Mouse (Mus musculus): ENCODE results near the gene Klhdc8a.
"Not testable (repeated sequence)": the region's sequence is repeated elsewhere in the genome, so short reads cannot be mapped to it uniquely, and the experiment has no call there.

Gene Klhdc8a

GRCm38 (mm10) chr1:132298425-132298800 is at the start of gene Klhdc8a:
TSS of gene Klhdc8a (plus strand) at chr1:132298626.
- peak; percentile 32 to 38 for DNase-seq (ENCODE audit: low spot score in 2 of 2)

- no peak for DNase-seq (ENCODE audit: low spot score in 2 of 2)
Observed at GRCm38 (mm10) chr1:132254467-132254866, 44.0 kb upstream of the Klhdc8a start.

- no peak for DNase-seq (ENCODE audit: low spot score in 2 of 2)
Observed at GRCm38 (mm10) chr1:132260331-132260730, 38.1 kb upstream of the Klhdc8a start.

GRCm38 (mm10) chr1:132261058-132261457 is 37.4 kb upstream of the Klhdc8a start:
- no peak for DNase-seq (ENCODE audit: low spot score in 2 of 2)

- no peak for DNase-seq (ENCODE audit: low spot score in 2 of 2)
Observed at GRCm38 (mm10) chr1:132263618-132264017, 34.8 kb upstream of the Klhdc8a start.

GRCm38 (mm10) chr1:132264577-132264976 is 33.8 kb upstream of the Klhdc8a start:
- DNase-seq (ENCODE audit: low spot score in 2 of 2), result no peak

GRCm38 (mm10) chr1:132265211-132265859 is 33.1 kb upstream of the Klhdc8a start:
- DNase-seq (ENCODE audit: low spot score in 2 of 2), result no peak

- no peak for DNase-seq (ENCODE audit: low spot score in 2 of 2)
Observed at GRCm38 (mm10) chr1:132265936-132266335, 32.5 kb upstream of the Klhdc8a start.

- DNase-seq (ENCODE audit: low spot score in 2 of 2), result no peak
Observed at GRCm38 (mm10) chr1:132266791-132267557, 31.5 kb upstream of the Klhdc8a start.

GRCm38 (mm10) chr1:132267959-132268358 is 30.5 kb upstream of the Klhdc8a start:
- DNase-seq (ENCODE audit: low spot score in 2 of 2), result no peak

GRCm38 (mm10) chr1:132268418-132269060 is 29.9 kb upstream of the Klhdc8a start:
- no peak for DNase-seq (ENCODE audit: low spot score in 2 of 2)

GRCm38 (mm10) chr1:132271237-132271636 is 27.2 kb upstream of the Klhdc8a start:
- no peak for DNase-seq (ENCODE audit: low spot score in 2 of 2)

- no peak for DNase-seq (ENCODE audit: low spot score in 2 of 2)
Observed at GRCm38 (mm10) chr1:132276694-132277093, 21.7 kb upstream of the Klhdc8a start.

GRCm38 (mm10) chr1:132277124-132277523 is 21.3 kb upstream of the Klhdc8a start:
- no peak for DNase-seq (ENCODE audit: low spot score in 2 of 2)

- not testable (repeated sequence) for DNase-seq (ENCODE audit: low spot score in 2 of 2)
Observed at GRCm38 (mm10) chr1:132280636-132281035, 17.8 kb upstream of the Klhdc8a start.

- no peak for DNase-seq (ENCODE audit: low spot score in 2 of 2)
Observed at GRCm38 (mm10) chr1:132281523-132282176, 16.8 kb upstream of the Klhdc8a start.

GRCm38 (mm10) chr1:132282177-132282536 is 16.3 kb upstream of the Klhdc8a start:
- no peak for DNase-seq (ENCODE audit: low spot score in 2 of 2)

GRCm38 (mm10) chr1:132283018-132283417 is 15.4 kb upstream of the Klhdc8a start:
- DNase-seq (ENCODE audit: low spot score in 2 of 2), result no peak

- DNase-seq (ENCODE audit: low spot score in 2 of 2), result no peak
Observed at GRCm38 (mm10) chr1:132286735-132287134, 11.7 kb upstream of the Klhdc8a start.

GRCm38 (mm10) chr1:132287445-132287844 is 11.0 kb upstream of the Klhdc8a start:
- no peak for DNase-seq (ENCODE audit: low spot score in 2 of 2)

GRCm38 (mm10) chr1:132287991-132288451 is 10.4 kb upstream of the Klhdc8a start:
- no peak for DNase-seq (ENCODE audit: low spot score in 2 of 2)

GRCm38 (mm10) chr1:132289965-132290364 is 8.5 kb upstream of the Klhdc8a start:
- no peak for DNase-seq (ENCODE audit: low spot score in 2 of 2)

Data from frontal cortex, postnatal 25 days (tissue).